Mouse (Mus musculus) MEL (cell line): ENCODE results near the gene Adamts2. TPM values are rescaled to one million over a fixed set of nuclear protein-coding genes. Genes with fewer than 3 reads are reported as not detected.

Experiments
- DNase-seq: peaks from one replicate; pipeline ENCODE4 v3.0.0; 2011; ENCODE audit warnings: low read depth, low spot score
- H3K27ac ChIP-seq: 2 replicates; pipeline ENCODE4 v1.5.1; 2012; ENCODE audit warnings: low read depth, mild to moderate bottlenecking, control low read depth, low read length, moderate library complexity; ENCODE audit not compliant: control insufficient read depth
- H3K27me3 ChIP-seq, 2 experiments: fragments of 150-350 bp in 1 of 2; sonication (generic) in 1 of 2; 2 replicates each; pipeline ENCODE4 v1.6.1; 2012; ENCODE audit warnings: low read length in 2 of 2, mild to moderate bottlenecking in 2 of 2, improper control_type of control experiment in 1 of 2, moderate library complexity in 1 of 2; ENCODE audit not compliant: insufficient read depth in 2 of 2, control insufficient read depth in 1 of 2
- H3K36me3 ChIP-seq, 2 experiments: 2 replicates each; pipeline ENCODE4 v1.6.1; 2012 to 2014; ENCODE audit warnings: low read length in 2 of 2, improper control_type of control experiment in 1 of 2, inconsistent platforms in 1 of 2, mild to moderate bottlenecking in 1 of 2; ENCODE audit not compliant: insufficient read depth in 2 of 2, control insufficient read depth in 1 of 2
- H3K4me1 ChIP-seq, 2 experiments: fragments of 150-350 bp in 1 of 2; sonication (generic) in 1 of 2; 2 replicates each; pipeline ENCODE4 v1.6.1; 2012; ENCODE audit warnings: low read length in 2 of 2, improper control_type of control experiment in 1 of 2, mild to moderate bottlenecking in 1 of 2; ENCODE audit not compliant: insufficient read depth in 2 of 2, control insufficient read depth in 1 of 2
- H3K4me3 ChIP-seq, 2 experiments: fragments of 150-350 bp in 1 of 2; sonication (generic) in 1 of 2; 2 replicates each; pipeline ENCODE4 v1.5.1; 2012; ENCODE audit warnings: low read depth in 2 of 2, low read length in 2 of 2, mild to moderate bottlenecking in 2 of 2, moderate library complexity in 2 of 2, control low read depth in 1 of 2, improper control_type of control experiment in 1 of 2; ENCODE audit not compliant: control insufficient read depth in 1 of 2, insufficient read depth in 1 of 2
- H3K79me2 ChIP-seq: 2 replicates; pipeline ENCODE4 v1.6.1; 2012; ENCODE audit warnings: mild to moderate bottlenecking, low read length, moderate library complexity; ENCODE audit not compliant: control insufficient read depth, poor library complexity, insufficient read depth
- H3K9ac ChIP-seq: 2 replicates; pipeline ENCODE4 v1.6.1; 2012; ENCODE audit warnings: low read depth, mild to moderate bottlenecking, control low read depth, low read length, moderate library complexity; ENCODE audit not compliant: control insufficient read depth, poor library complexity, severe bottlenecking
- H3K9me3 ChIP-seq: fragments of 150-350 bp; sonication (generic); replicated peaks from 2 replicates; pipeline ENCODE4 v1.6.1; 2012; ENCODE audit warnings: mild to moderate bottlenecking, low read length, improper control_type of control experiment, moderate library complexity; ENCODE audit not compliant: insufficient read depth
- BHLHE40 ChIP-seq: IDR thresholded peaks from 2 replicates; pipeline ENCODE4 v1.6.1; 2012; ENCODE audit warnings: low read depth, mild to moderate bottlenecking, inconsistent platforms, low read length, improper control_type of control experiment, borderline replicate concordance
- ELF1 ChIP-seq: IDR thresholded peaks from 2 replicates; pipeline ENCODE4 v1.6.1; 2014; ENCODE audit warnings: low read depth, mild to moderate bottlenecking, inconsistent platforms, low read length, improper control_type of control experiment, moderate library complexity
- EP300 ChIP-seq, 2 experiments: IDR thresholded peaks; 2 replicates each; pipeline ENCODE4 v1.6.1; 2011; ENCODE audit warnings: improper control_type of control experiment in 2 of 2, low read length in 2 of 2, low read depth in 1 of 2, mild to moderate bottlenecking in 1 of 2
- ETS1 ChIP-seq: IDR thresholded peaks from 2 replicates; pipeline ENCODE4 v1.6.1; 2012; ENCODE audit warnings: low read depth, mild to moderate bottlenecking, inconsistent platforms, low read length, improper control_type of control experiment, moderate library complexity
- JUND ChIP-seq: IDR thresholded peaks from 2 replicates; pipeline ENCODE4 v1.6.1; 2011; ENCODE audit warnings: low read depth, mild to moderate bottlenecking, improper control_type of control experiment, low read length
- KAT2A ChIP-seq: conservative IDR thresholded peaks from 2 replicates; pipeline ENCODE4 v1.6.1; 2012; ENCODE audit warnings: low read depth, low read length, improper control_type of control experiment, inconsistent platforms
- MAFK ChIP-seq: IDR thresholded peaks from 2 replicates; pipeline ENCODE4 v1.6.1; 2011; ENCODE audit warnings: low read depth, mild to moderate bottlenecking, low read length, improper control_type of control experiment, borderline replicate concordance
- MAZ ChIP-seq: IDR thresholded peaks from 2 replicates; pipeline ENCODE4 v1.6.1; 2012; ENCODE audit warnings: low read depth, mild to moderate bottlenecking, inconsistent platforms, low read length, improper control_type of control experiment
- MEF2A ChIP-seq: IDR thresholded peaks from 2 replicates; pipeline ENCODE4 v1.6.1; 2014; ENCODE audit warnings: low read depth, mild to moderate bottlenecking, inconsistent platforms, low read length, improper control_type of control experiment; ENCODE audit not compliant: poor library complexity, insufficient replicate concordance, severe bottlenecking; ENCODE audit errors: extremely low read depth
- MXI1 ChIP-seq: IDR thresholded peaks from 2 replicates; pipeline ENCODE4 v1.6.1; 2011; ENCODE audit warnings: mild to moderate bottlenecking, low read depth, low read length, improper control_type of control experiment
- MYB ChIP-seq: IDR thresholded peaks from 2 replicates; pipeline ENCODE4 v1.6.1; 2011; ENCODE audit warnings: mild to moderate bottlenecking, low read depth, low read length, improper control_type of control experiment
- MYC ChIP-seq: IDR thresholded peaks from 2 replicates; pipeline ENCODE4 v1.6.1; 2011; ENCODE audit warnings: low read depth, mild to moderate bottlenecking, low read length, improper control_type of control experiment, moderate library complexity
- NELFE ChIP-seq: IDR thresholded peaks from 2 replicates; pipeline ENCODE4 v1.6.1; 2011; ENCODE audit warnings: low read depth, low read length, improper control_type of control experiment
- POLR2AphosphoS2 ChIP-seq: IDR thresholded peaks from 2 replicates; pipeline ENCODE4 v1.6.1; 2011; ENCODE audit warnings: low read length, improper control_type of control experiment
- RAD21 ChIP-seq: IDR thresholded peaks from 2 replicates; pipeline ENCODE4 v1.6.1; 2011; ENCODE audit warnings: mild to moderate bottlenecking, low read depth, low read length, improper control_type of control experiment
- RCOR1 ChIP-seq: IDR thresholded peaks from 2 replicates; pipeline ENCODE4 v1.6.1; 2012; ENCODE audit warnings: low read depth, mild to moderate bottlenecking, inconsistent platforms, low read length, improper control_type of control experiment
- SIN3A ChIP-seq: IDR thresholded peaks from 2 replicates; pipeline ENCODE4 v1.6.1; 2012; ENCODE audit warnings: low read length, improper control_type of control experiment, inconsistent platforms
- SMC3 ChIP-seq: IDR thresholded peaks from 2 replicates; pipeline ENCODE4 v1.6.1; 2011; ENCODE audit warnings: low read depth, low read length, improper control_type of control experiment
- TAL1 ChIP-seq: IDR thresholded peaks from 2 replicates; pipeline ENCODE4 v1.6.1; 2012; ENCODE audit warnings: mild to moderate bottlenecking, inconsistent platforms, low read length, moderate library complexity, mixed read lengths
- TBP ChIP-seq: IDR thresholded peaks from 2 replicates; pipeline ENCODE4 v1.8.0; 2011; ENCODE audit warnings: low read depth, low read length, improper control_type of control experiment
- TCF12 ChIP-seq: IDR thresholded peaks from 2 replicates; pipeline ENCODE4 v1.6.1; 2014; ENCODE audit warnings: low read depth, mild to moderate bottlenecking, inconsistent platforms, low read length, improper control_type of control experiment, moderate library complexity
- UBTF ChIP-seq: IDR thresholded peaks from 2 replicates; pipeline ENCODE4 v1.6.1; 2012; ENCODE audit warnings: low read depth, mild to moderate bottlenecking, inconsistent platforms, low read length, improper control_type of control experiment, moderate library complexity, borderline replicate concordance; ENCODE audit not compliant: insufficient read depth
- USF2 ChIP-seq, 2 experiments: IDR thresholded peaks; 2 replicates each; pipeline ENCODE4 v1.6.1; 2011 to 2012; ENCODE audit warnings: improper control_type of control experiment in 2 of 2, low read length in 2 of 2, borderline replicate concordance in 1 of 2, inconsistent platforms in 1 of 2, low read depth in 1 of 2, mild to moderate bottlenecking in 1 of 2; ENCODE audit not compliant: insufficient read depth in 1 of 2
- ZKSCAN1 ChIP-seq: IDR thresholded peaks from 2 replicates; pipeline ENCODE4 v1.6.1; 2012; ENCODE audit warnings: low read depth, mild to moderate bottlenecking, inconsistent platforms, low read length, improper control_type of control experiment, moderate library complexity
- ZMIZ1 ChIP-seq: IDR thresholded peaks from 2 replicates; pipeline ENCODE4 v1.6.1; 2012; ENCODE audit warnings: low read depth, mild to moderate bottlenecking, inconsistent platforms, low read length, improper control_type of control experiment, moderate library complexity
- ZNF384 ChIP-seq: IDR thresholded peaks from 2 replicates; pipeline ENCODE4 v1.6.1; 2012; ENCODE audit warnings: low read depth, mild to moderate bottlenecking, inconsistent platforms, low read length, improper control_type of control experiment
- polyA plus RNA-seq, 2 experiments: library from polyadenylated mRNA; stranded (reverse) in 1 of 2; unstranded in 1 of 2; fragments of >175 nt in 1 of 2; fragments of >200 nt in 1 of 2; gene quantifications; 2 replicates each; pipeline versions ENCODE4 v1.2.1 to v1.2.4; 2012; ENCODE audit warnings: low replicate concordance in 2 of 2, low read depth in 1 of 2; ENCODE audit not compliant: insufficient read length in 2 of 2, insufficient read depth in 1 of 2, missing spikeins in 1 of 2
- total RNA-seq: library from RNA; depleted of rRNA; stranded (reverse); fragments of 300-350 nt; gene quantifications from 2 replicates; pipeline ENCODE4 v1.2.3, GENCODE M21; 2012

Gene Adamts2
- total and polyA plus RNA-seq, 3 experiments, result not detected

DNA sequence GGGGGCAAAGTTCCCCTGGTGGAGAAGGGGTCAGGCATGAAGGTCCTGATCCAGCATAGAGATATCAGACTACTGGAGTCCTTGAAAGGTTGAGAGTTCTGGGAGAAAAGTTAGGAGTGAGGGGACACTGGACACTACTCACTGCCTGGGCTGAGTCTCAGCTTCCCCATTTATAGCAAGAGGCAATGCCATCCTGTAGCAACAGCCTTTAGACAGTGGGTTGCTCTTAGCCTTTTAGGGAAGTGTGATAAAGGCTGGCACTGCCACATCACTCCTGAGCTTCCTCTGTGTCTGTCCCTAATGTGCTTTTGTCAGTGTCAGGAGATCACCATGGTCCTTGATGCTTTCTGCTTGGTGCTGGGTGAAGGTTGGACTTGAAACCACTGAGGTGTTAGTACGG lies 134.7 kb downstream of the Adamts2 start:
- DNase-seq, result no peak
- H3K9me3 ChIP-seq, result no peaks in the 10 kb centered on the region
- TF ChIP-seq UBTF (no peak), ELF1 (no peak), EP300 (IDR thresholded peaks at IDR 0.05; ENCODE audit: low read depth in 1 of 2, low read length in 2 of 2) (no peak), MEF2A (no peak), USF2 (IDR thresholded peaks at IDR 0.05; ENCODE audit: borderline replicate concordance in 1 of 2, insufficient read depth in 1 of 2, low read depth in 1 of 2, low read length in 2 of 2) (no peak), SIN3A (no peak), MAFK (no peak), ZMIZ1 (no peak), TCF12 (no peak), ETS1 (no peak), TAL1 (no peak), MAZ (no peak), POLR2AphosphoS2 (no peak), ZNF384 (no peak)
- H3K27ac ChIP-seq, result no peak overlapping the region
- H3K36me3 ChIP-seq, result no peaks in the 10 kb centered on the region
- no peak overlapping the region for H3K9ac ChIP-seq
- no peak overlapping the region for H3K4me3 ChIP-seq
- no peaks in the 10 kb centered on the region for H3K79me2 ChIP-seq
- no peaks in the 10 kb centered on the region for H3K4me1 ChIP-seq
- no peaks in the 10 kb centered on the region for H3K27me3 ChIP-seq

- no peaks in the 10 kb centered on the region for H3K4me1 ChIP-seq
- H3K79me2 ChIP-seq, result no peaks in the 10 kb centered on the region
- no peaks in the 10 kb centered on the region for H3K27me3 ChIP-seq
- no peaks in the 10 kb centered on the region for H3K36me3 ChIP-seq
- no peak overlapping the region for H3K27ac ChIP-seq
- no peak overlapping the region for H3K9ac ChIP-seq
- no peaks in the 10 kb centered on the region for H3K9me3 ChIP-seq
- DNase-seq, result no peak
- H3K4me3 ChIP-seq, result no peak overlapping the region
- TF ChIP-seq UBTF (no peak), SMC3 (no peak), SIN3A (no peak), MXI1 (no peak), ZKSCAN1 (no peak), TBP (no peak), TCF12 (no peak), RAD21 (no peak), NELFE (no peak), JUND (no peak), MYC (no peak), BHLHE40 (no peak), MEF2A (no peak), MAFK (no peak), KAT2A (no peak), RCOR1 (no peak), MYB (no peak)
These were observed 136.6 kb downstream of the Adamts2 start for GRCm38 (mm10) chr11:50738436-50738835.
